Mouse (Mus musculus) heart, postnatal 0 days (tissue): ENCODE measurements around the gene Myo18b. TPM values are rescaled to one million over a fixed set of nuclear protein-coding genes. Genes with fewer than 3 reads are reported as not detected.

Source experiments
- ATAC-seq: fragments of 200-750 bp; cut with Nextera tagmentation; 2 replicates; pipeline ENCODE4 v1.8.0; 2017; ENCODE audit warnings: low read depth, moderate number of reproducible peaks, moderate library complexity; ENCODE audit not compliant: insufficient read depth
- DNase-seq: peaks from one replicate; pipeline ENCODE4 v3.0.0-alpha.2; 2016; ENCODE audit warnings: low spot score
- H3K27ac ChIP-seq: fragments of 300-500 bp; sonication (generic); 2 replicates; pipeline ENCODE4 v1.5.1; 2014; ENCODE audit warnings: low read depth, mild to moderate bottlenecking
- H3K27me3 ChIP-seq: fragments of 300-500 bp; sonication (generic); 2 replicates; pipeline ENCODE4 v1.6.1; 2014; ENCODE audit warnings: low read length, mixed read lengths; ENCODE audit not compliant: control insufficient read depth, insufficient read depth
- H3K36me3 ChIP-seq: fragments of 300-500 bp; sonication (generic); replicated peaks from 2 replicates; pipeline ENCODE4 v1.6.1; 2014; ENCODE audit warnings: low read length, mixed read lengths; ENCODE audit not compliant: control insufficient read depth, insufficient read depth
- H3K4me1 ChIP-seq: fragments of 300-500 bp; sonication (generic); 2 replicates; pipeline ENCODE4 v1.6.1; 2014; ENCODE audit warnings: antibody characterized with exemption; ENCODE audit not compliant: control insufficient read depth, insufficient read depth
- H3K4me2 ChIP-seq: fragments of 300-500 bp; sonication (generic); 2 replicates; pipeline ENCODE4 v1.6.1; 2014; ENCODE audit warnings: low read depth, mild to moderate bottlenecking, low read length, moderate library complexity
- H3K4me3 ChIP-seq: fragments of 300-500 bp; sonication (generic); 2 replicates; pipeline ENCODE4 v1.5.1; 2014; ENCODE audit warnings: low read depth, low read length
- H3K9ac ChIP-seq: fragments of 300-500 bp; sonication (generic); replicated peaks from 2 replicates; pipeline ENCODE4 v1.6.1; 2014; ENCODE audit warnings: low read depth, low read length, mixed read lengths
- H3K9me3 ChIP-seq: fragments of 300-500 bp; sonication (generic); replicated peaks from 2 replicates; pipeline ENCODE4 v1.6.1; 2016; ENCODE audit warnings: low read length; ENCODE audit not compliant: control insufficient read depth
- CTCF ChIP-seq: IDR thresholded peaks from 2 replicates; pipeline ENCODE4 v1.5.1; 2016; ENCODE audit warnings: antibody characterized with exemption, control low read depth, low read depth
- EP300 ChIP-seq: IDR thresholded peaks from 2 replicates; pipeline ENCODE4 v1.6.1; 2016; ENCODE audit warnings: antibody characterized with exemption, low read depth
- WGBS: fragments of 180-500 bp; shearing (Covaris S2); extraction: QIAGEN DNeasy Blood & Tissue Kit; methylation state at CpG from one replicate; pipeline ENCODE4 v1.1.7; 2014; 5-methylcytosine and 5-hydroxymethylcytosine counted together
- polyA plus RNA-seq: library from polyadenylated mRNA; unstranded; fragments of >200 nt; fragmentation: Nextera tagmentation; extraction: Ambion mirVana; gene quantifications from 2 replicates; pipeline ENCODE4 v1.2.1, GENCODE M21; 2015
- total RNA-seq: library from RNA; depleted of rRNA; stranded (reverse); fragments of >200 nt; gene quantifications from 2 replicates; pipeline ENCODE4 v1.2.3, GENCODE M21; 2014; ENCODE audit warnings: low replicate concordance; rRNA removed

Gene Myo18b
- total and polyA plus RNA-seq, 2 experiments from 2014 or later, result 26.5 to 110 TPM

DNA sequence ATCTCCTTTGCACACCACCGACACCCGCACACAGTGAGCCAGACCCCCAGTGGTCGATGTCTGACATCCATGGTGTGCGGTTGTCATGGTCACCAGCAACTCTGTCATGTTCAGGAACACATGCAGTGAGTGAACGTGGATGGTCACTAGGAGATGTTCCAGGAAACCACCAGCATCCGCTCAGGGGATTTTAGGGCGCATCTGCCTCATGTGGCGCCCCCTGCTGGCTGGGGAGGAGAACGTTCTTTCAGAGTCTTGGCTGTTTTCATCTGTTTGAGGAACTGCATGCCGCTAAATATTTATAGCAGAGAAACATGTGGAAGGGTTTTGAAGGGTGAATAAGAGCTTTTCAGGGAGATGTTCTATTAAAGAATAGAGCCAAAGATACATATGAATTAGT, 253.4 kb downstream of the Myo18b start:
- 46% methylated on average over 10 of the region's 10 CpGs for WGBS
- DNase-seq, result no peak

DNA sequence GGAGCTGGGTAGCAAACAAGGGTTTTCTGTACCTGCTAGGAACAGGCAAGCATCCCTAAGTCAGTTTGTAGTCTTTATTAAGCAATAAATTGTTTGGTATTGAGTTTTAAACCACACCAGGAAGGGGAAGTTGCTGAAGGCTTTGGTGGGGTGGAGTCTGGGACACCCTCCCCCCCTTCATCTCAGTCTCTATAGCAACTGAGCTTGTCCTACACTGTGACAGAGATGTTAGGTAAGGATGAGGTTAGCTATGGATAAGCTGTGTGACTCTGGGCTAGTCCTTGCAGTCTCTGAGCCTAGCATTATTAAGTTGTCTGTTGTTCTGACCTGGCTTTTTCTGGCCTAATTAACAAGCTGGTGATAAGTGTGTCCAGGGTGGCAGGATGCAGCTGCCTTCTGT, 254.4 kb downstream of the Myo18b start:
- H3K27me3 ChIP-seq, result peaks cover 58% of the 10 kb centered on the region
- H3K4me3 ChIP-seq, result no peak overlapping the region
- H3K27ac ChIP-seq, result no peak overlapping the region
- H3K36me3 ChIP-seq, result no peaks in the 10 kb centered on the region
- H3K9me3 ChIP-seq, result 0 out of 2 replicates have a peak, but pooled peaks cover 4% of the 10 kb centered on the region
- H3K9ac ChIP-seq, result no peak overlapping the region
- DNase-seq (no peak), ATAC-seq (no peak)
- H3K4me1 ChIP-seq, result no peaks in the 10 kb centered on the region
- TF ChIP-seq EP300 (no peak), CTCF (no peak)
- no peak overlapping the region for H3K4me2 ChIP-seq

More for the DNA sequence above, 253.4 kb downstream of the Myo18b start:
- H3K9ac ChIP-seq, result no peak overlapping the region
- ATAC-seq, result no peak
- H3K27ac ChIP-seq, result no peak overlapping the region
- H3K9me3 ChIP-seq, result 0 out of 2 replicates have a peak, but pooled peaks cover 6% of the 10 kb centered on the region
- TF ChIP-seq CTCF (peak; percentile 38), EP300 (no peak)
- no peak overlapping the region for H3K4me2 ChIP-seq
- no peaks in the 10 kb centered on the region for H3K36me3 ChIP-seq
- no peak overlapping the region for H3K4me3 ChIP-seq
- no peaks in the 10 kb centered on the region for H3K4me1 ChIP-seq
- peaks cover 50% of the 10 kb centered on the region for H3K27me3 ChIP-seq

DNA sequence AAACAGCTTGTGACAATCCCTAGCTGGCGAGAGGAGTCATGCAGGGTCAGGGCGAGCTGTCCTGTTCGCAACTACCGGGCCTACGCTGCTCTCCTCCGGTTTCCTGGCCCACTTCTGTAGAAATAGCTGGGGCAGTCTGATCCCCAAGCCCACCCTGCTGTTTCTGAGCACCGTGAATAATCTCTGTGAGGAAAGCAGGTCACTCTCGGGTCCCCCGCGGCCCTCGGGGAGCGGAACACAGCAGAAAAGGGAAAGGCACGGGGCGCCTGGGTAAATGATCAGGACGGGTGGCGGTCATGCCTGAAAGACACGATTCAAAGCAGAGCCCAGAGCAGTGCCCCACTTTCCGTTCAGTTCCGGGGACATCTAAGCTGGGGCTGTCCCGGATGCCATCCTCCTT, 255.0 kb downstream of the Myo18b start:
- WGBS, result 20% methylated on average over 20 of the region's 20 CpGs
- H3K27ac ChIP-seq, result no peak overlapping the region

DNA sequence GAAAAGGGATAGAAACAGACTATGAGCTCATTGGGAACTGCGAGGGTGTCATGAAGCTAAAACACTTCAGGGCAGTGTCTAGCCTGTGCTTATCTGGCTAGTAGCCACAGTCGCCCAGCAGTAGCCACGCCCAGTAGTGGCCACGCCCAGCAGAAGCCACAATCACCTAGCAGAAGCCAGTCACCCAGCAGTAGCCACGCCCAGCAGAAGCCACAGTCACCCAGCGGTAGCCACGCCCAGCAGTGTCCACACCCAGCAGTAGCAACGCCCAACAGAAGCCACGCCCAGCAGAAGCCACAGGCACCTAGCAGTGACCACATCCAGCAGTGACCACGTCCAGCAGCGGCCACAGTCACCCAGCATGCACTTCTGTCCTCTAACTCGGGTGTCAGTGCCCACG, 255.5 kb downstream of the Myo18b start:
- no peak for DNase-seq
- H3K4me1 ChIP-seq, result no peaks in the 10 kb centered on the region
- H3K4me3 ChIP-seq, result no peak overlapping the region
- no peak overlapping the region for H3K27ac ChIP-seq
- peaks cover 68% of the 10 kb centered on the region for H3K27me3 ChIP-seq
- H3K9ac ChIP-seq, result no peak overlapping the region
- no peaks in the 10 kb centered on the region for H3K36me3 ChIP-seq
- H3K9me3 ChIP-seq, result 0 out of 2 replicates have a peak, but pooled peaks cover 4% of the 10 kb centered on the region
- no peak for ATAC-seq
- WGBS, result 10% methylated on average over 13 of the region's 13 CpGs
- no peak for TF ChIP-seq EP300
- TF ChIP-seq CTCF, result no peak
- no peak overlapping the region for H3K4me2 ChIP-seq

More for the DNA sequence above, 255.0 kb downstream of the Myo18b start:
- TF ChIP-seq EP300 (no peak), CTCF (no peak)
- Histone ChIP-seq H3K4me1 (no peaks in the 10 kb centered on the region), H3K9ac (no peak overlapping the region), H3K9me3 (0 out of 2 replicates have a peak, but pooled peaks cover 4% of the 10 kb centered on the region), H3K36me3 (no peaks in the 10 kb centered on the region), H3K4me2 (no peak overlapping the region), H3K27me3 (peaks cover 64% of the 10 kb centered on the region), H3K4me3 (no peak overlapping the region)
- ATAC-seq (no peak), DNase-seq (no peak)

Other genes starting within 250 kb of the Myo18b start
- gene Grk3, start 119.4 kb upstream of the Myo18b start, total RNA-seq, result 33.8 and 41.8 TPM in 2 replicates
- gene Grk3, start 119.4 kb upstream of the Myo18b start, polyA plus RNA-seq, result 12.2 and 12.3 TPM in 2 replicates
- not detected in 2 replicates for gene Crybb2, start 173.8 kb upstream of the Myo18b start, total RNA-seq
- not detected in 2 replicates for gene Crybb2, start 173.8 kb upstream of the Myo18b start, polyA plus RNA-seq
- not detected in 2 replicates for gene Crybb3, start 185.2 kb upstream of the Myo18b start, total RNA-seq
- 0.77 and 0.89 TPM in 2 replicates for gene Crybb3, start 185.2 kb upstream of the Myo18b start, polyA plus RNA-seq